Mouse (Mus musculus) spleen, adult 2 months (tissue): ENCODE results near the gene Krt81. TPM values are rescaled to one million over a fixed set of nuclear protein-coding genes. Genes with fewer than 3 reads are reported as not detected.

Source experiments
- DNase-seq, 2 experiments: peaks; one replicate each; pipeline versions ENCODE4 v3.0.0 to v3.0.0-alpha.2; 2012 to 2021; ENCODE audit warnings: low spot score in 2 of 2, low read depth in 1 of 2
- H3K27ac ChIP-seq: fragments of 200-500 bp; 2 replicates; pipeline ENCODE4 v1.5.1; 2012; ENCODE audit warnings: low read length, inconsistent platforms; ENCODE audit not compliant: insufficient read depth
- H3K27me3 ChIP-seq: fragments of 200-500 bp; 2 replicates; pipeline ENCODE4 v1.6.1; 2012; ENCODE audit warnings: mild to moderate bottlenecking, moderate library complexity, low read length, inconsistent platforms; ENCODE audit not compliant: control insufficient read depth, insufficient read depth
- H3K36me3 ChIP-seq: fragments of 200-500 bp; 2 replicates; pipeline ENCODE4 v1.6.1; 2012; ENCODE audit warnings: mild to moderate bottlenecking, low read length, inconsistent platforms; ENCODE audit not compliant: control insufficient read depth, insufficient read depth
- H3K4me1 ChIP-seq: fragments of 200-500 bp; 2 replicates; pipeline ENCODE4 v1.6.1; 2011; ENCODE audit warnings: inconsistent platforms; ENCODE audit not compliant: control insufficient read depth, insufficient read depth, insufficient read length
- H3K4me3 ChIP-seq: fragments of 200-500 bp; 2 replicates; pipeline ENCODE4 v1.5.1; 2011; ENCODE audit warnings: mild to moderate bottlenecking, inconsistent platforms; ENCODE audit not compliant: insufficient read depth, insufficient read length; ENCODE audit errors: extremely low read depth
- CTCF ChIP-seq: fragments of 200-500 bp; IDR thresholded peaks from 2 replicates; pipeline ENCODE4 v1.5.1; 2011; ENCODE audit warnings: mild to moderate bottlenecking, inconsistent platforms; ENCODE audit not compliant: insufficient read depth, insufficient read length, insufficient replicate concordance; ENCODE audit errors: extremely low read depth
- POLR2A ChIP-seq: fragments of 200-500 bp; IDR thresholded peaks from 2 replicates; pipeline ENCODE4 v1.6.1; 2011; ENCODE audit warnings: low read depth, low read length, inconsistent platforms
- WGBS: fragments of 180-500 bp; shearing (Covaris S2); methylation state at CpG from one replicate; pipeline ENCODE4 v1.1.7; 2018; 5-methylcytosine and 5-hydroxymethylcytosine counted together
- polyA plus RNA-seq: library from polyadenylated mRNA; depleted of rRNA; stranded (reverse); fragments of >200 nt; gene quantifications from 2 replicates; pipeline ENCODE4 v1.2.3, GENCODE M21; 2012; rRNA removed

Gene Krt81
- polyA plus RNA-seq: not detected in 2 replicates

DNA sequence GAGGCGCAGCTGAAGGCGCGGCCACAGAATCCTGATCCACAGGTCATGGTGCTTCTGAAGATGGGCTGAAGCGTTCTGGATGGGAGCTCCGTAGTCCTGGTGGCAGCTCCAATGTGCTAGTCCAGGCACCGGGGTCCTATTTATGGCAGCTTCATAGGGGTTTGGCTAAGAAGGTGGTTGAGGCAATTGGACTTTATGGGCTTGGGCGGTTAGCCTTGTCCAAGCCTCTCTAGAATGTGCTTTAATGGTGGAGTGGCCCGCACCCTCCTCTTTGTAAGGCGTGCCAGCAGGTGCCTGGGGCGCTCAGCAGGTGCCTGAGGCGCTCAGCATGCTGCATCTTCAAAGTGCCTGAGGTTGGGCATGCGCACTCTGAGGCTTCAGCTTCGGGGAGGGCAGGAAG is at the start of gene Krt81:
Krt81 (minus strand) TSS at position 101 of the 400 bp plus-strand sequence.
- WGBS: 85% methylated on average over 13 of the region's 13 CpGs
- Histone ChIP-seq H3K4me1 (no peaks in the 10 kb centered on the region), H3K27ac (no peak within 1 kb of the TSS), H3K36me3 (no peaks in the 10 kb centered on the region), H3K27me3 (peaks cover 1% of the 10 kb centered on the region; the same call in 1 of the 2 replicates), H3K4me3 (no peak within 1 kb of the TSS)
- DNase-seq: no peak
- TF ChIP-seq CTCF: no peak
- TF ChIP-seq POLR2A: no peak

DNA sequence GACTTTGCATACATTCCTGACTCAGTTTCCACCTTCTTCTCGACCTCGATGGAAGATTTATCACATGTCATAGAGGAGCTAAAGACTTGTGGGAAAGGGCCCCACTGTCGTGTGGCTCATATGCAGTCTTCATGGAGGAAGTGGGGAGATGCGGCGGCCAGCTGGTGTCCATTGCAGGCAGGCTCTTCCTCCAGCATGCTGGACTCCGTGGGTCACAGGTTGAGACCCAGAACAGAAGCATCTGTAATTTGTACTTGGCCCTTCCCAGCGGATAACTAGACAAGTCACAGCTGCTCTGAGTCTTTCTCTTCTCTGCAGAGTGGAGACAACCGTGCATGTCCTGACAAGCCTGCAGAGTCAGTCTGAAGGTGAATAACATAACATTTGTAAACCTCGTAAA is 44.7 kb upstream of the Krt81 start:
- Histone ChIP-seq H3K27me3 (no peaks in the 10 kb centered on the region), H3K4me3 (no peak overlapping the region), H3K36me3 (no peaks in the 10 kb centered on the region), H3K27ac (no peak overlapping the region), H3K4me1 (no peaks in the 10 kb centered on the region)
- no peak for DNase-seq
- TF ChIP-seq POLR2A: no peak
- no peak for TF ChIP-seq CTCF
- 65% methylated on average over 9 of the region's 9 CpGs for WGBS

DNA sequence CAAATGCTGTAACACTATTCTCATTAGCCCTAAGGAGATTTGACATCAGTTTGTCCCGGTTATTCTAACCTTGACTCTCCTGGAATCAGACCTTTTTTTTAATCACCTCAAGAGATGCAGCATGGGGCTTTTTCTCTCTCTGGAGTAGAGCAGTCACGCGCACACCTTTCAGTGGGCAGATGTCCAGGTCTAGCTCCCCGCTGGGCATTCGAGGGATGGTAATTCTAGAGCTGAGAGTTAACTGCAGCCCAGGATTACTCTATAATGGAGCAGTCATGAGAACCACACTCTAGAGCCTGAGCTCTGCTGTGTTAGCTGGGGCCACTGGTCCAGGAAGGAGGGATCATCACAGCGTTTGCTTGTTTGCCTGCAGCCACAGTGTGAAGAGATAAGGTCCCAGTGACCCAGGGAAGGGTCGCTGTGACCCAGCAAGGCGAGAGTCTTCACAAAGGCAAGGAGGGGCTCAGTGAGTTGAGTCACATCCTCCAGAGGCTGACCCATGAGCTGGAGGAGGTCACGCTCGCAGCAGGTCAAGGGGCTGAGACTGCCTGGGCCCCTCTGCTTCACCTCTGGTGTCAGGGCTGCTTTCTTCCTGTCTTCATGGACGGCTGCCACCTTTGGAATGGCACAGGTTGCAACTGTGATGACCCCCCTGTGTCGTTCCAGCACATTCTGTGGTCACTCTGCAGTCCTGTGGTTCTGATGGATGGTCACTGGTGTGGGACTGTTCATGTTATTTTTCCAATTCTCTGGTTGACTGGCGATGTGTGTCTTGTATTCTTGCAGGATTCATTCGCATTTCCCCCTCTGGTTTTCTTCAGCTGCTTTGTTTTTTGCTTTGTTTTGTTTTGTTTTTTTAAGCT is 43.6 kb upstream of the Krt81 start:
- no peaks in the 10 kb centered on the region for H3K27me3 ChIP-seq
- H3K4me1 ChIP-seq: no peaks in the 10 kb centered on the region
- H3K27ac ChIP-seq: no peak overlapping the region
- H3K36me3 ChIP-seq: no peaks in the 10 kb centered on the region
- no peak overlapping the region for H3K4me3 ChIP-seq
- TF ChIP-seq CTCF (no peak), POLR2A (no peak)
- WGBS: 68% methylated on average over 14 of the region's 14 CpGs
- DNase-seq: no peak

DNA sequence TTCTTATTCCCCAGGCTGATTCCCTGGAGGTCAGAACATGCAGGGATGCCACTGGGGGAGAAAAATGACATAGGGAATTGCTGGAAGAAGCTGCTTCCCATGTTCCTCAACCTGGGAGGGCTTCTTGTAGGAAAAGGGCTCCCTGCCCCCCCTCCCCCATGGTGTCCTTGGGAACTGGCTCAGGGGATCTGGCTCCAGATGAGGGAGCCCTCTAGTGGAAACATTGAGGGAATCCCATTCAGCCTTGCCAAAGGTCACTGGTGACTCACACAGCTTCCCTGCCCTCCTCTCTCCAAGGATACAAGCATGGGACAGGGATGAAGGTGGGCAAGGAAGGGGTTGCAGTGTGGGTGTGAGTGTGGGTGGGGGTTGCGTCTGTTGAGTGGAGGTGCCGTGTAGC is 33.6 kb upstream of the Krt81 start:
- H3K36me3 ChIP-seq: no peaks in the 10 kb centered on the region
- WGBS: 85% methylated on average over 2 of the region's 2 CpGs
- DNase-seq: no peak
- no peak overlapping the region for H3K4me3 ChIP-seq
- no peak overlapping the region for H3K27ac ChIP-seq
- H3K27me3 ChIP-seq: no peaks in the 10 kb centered on the region
- no peak for TF ChIP-seq POLR2A
- H3K4me1 ChIP-seq: no peaks in the 10 kb centered on the region

DNA sequence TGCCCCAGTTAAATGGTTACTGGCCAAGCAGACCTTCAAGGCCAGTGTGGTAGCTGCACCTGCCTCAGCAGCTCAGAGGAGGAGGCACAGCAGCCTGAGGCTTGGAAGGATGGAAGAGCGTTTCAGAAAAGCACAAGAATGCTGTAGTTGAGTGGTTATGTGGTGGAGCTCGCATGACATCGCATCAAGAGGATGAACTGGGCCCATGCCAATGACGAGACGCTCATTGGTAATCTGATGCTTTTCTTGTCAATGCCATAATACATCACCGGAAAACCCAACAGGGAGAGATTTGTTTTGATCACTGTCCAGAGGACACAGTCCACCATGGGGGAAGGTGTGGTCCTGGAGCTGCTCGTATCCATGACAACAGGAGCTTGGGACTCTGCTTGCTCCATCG is 31.7 kb upstream of the Krt81 start:
- no peak for DNase-seq
- Histone ChIP-seq H3K27me3 (no peaks in the 10 kb centered on the region), H3K4me1 (no peaks in the 10 kb centered on the region), H3K4me3 (no peak overlapping the region), H3K27ac (no peak overlapping the region), H3K36me3 (no peaks in the 10 kb centered on the region)
- TF ChIP-seq POLR2A: no peak
- no peak for TF ChIP-seq CTCF
- 95% methylated on average over 8 of the region's 8 CpGs for WGBS

DNA sequence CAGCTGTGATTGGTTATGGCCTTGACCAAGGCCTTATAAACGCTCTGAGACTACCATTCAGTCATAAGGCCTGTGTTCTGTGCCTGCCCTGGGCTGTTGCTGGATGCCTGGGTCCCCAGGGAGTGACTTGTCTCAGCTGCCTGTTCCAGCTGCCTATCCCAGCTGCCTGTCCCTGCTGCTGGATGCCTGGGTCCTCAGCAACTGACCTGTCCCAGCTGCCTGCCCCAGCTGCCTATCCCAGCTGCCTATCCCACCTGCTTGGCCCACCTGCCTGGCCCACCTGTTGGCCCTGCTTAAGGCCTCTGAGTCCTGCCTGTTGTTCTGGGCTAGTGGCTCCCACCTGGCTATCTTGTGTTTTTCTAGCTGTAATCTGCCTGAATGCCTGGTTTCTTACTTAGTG is 30.7 kb upstream of the Krt81 start:
- Histone ChIP-seq H3K36me3 (no peaks in the 10 kb centered on the region), H3K27ac (no peak overlapping the region), H3K4me1 (no peaks in the 10 kb centered on the region), H3K4me3 (no peak overlapping the region), H3K27me3 (no peaks in the 10 kb centered on the region)
- 63% methylated on average over 1 of the region's 1 CpGs for WGBS
- DNase-seq: no peak
- no peak for TF ChIP-seq CTCF
- TF ChIP-seq POLR2A: no peak

DNA sequence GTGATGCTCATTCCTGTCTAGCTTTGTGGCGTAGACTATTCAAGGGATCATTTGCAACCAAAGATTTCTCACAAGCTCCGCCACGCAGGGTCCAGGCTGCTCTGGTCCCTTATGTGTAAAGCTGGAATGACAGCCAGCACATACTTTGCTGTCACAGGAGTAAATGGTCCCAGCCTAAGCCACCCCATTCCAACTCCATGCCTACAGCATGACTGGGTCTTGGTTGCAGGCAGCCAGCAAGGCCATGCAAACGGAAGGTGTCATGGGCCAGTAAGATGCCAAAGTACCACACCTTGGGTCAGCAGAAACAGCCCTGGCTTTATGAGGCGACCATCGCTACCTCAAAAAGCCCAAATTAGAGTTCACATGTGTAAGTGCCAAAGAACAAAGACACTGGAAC is 30.2 kb upstream of the Krt81 start:
- Histone ChIP-seq H3K27me3 (no peaks in the 10 kb centered on the region), H3K27ac (no peak overlapping the region), H3K4me1 (no peaks in the 10 kb centered on the region), H3K36me3 (no peaks in the 10 kb centered on the region), H3K4me3 (no peak overlapping the region)
- 91% methylated on average over 6 of the region's 6 CpGs for WGBS
- DNase-seq: no peak
- TF ChIP-seq POLR2A: no peak
- TF ChIP-seq CTCF: no peak
